Mouse (Mus musculus) lung, postnatal 36 days (tissue): ENCODE results near the gene Pear1.

Experiments used
- DNase-seq: peaks from one replicate; pipeline ENCODE4 v3.0.0; 2022; ENCODE audit warnings: mixed read lengths

Gene Pear1

GRCm38 (mm10) chr3:87804038-87804677, 19.9 kb downstream of the Pear1 start:
- no peak for DNase-seq

DNA sequence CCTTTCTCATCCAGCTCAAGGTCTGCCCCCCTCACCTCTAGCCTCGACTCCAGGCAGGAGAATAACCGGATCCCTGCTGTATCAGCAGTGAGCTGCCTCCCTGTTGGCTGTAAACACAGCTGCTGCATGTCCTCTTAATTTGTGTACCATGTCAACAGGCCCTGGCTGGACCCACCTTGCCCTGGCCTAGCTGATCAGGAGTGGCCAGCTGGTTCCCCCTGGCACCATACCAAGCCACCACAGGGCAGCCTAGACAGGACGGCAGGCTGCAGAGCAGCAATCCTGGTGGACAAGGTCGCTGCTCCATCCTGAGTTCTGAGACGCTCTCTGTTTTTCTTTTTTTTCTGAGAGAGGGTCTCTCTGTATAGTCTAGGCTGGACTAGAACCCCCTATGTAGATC, 22.4 kb downstream of the Pear1 start:
- DNase-seq: no peak

- DNase-seq: peak; percentile 43
These were observed 27.3 kb downstream of the Pear1 start, which contains the start of gene Insrr for GRCm38 (mm10) chr3:87796736-87797334. TSS of gene Insrr (plus strand) at chr3:87796951.

DNA sequence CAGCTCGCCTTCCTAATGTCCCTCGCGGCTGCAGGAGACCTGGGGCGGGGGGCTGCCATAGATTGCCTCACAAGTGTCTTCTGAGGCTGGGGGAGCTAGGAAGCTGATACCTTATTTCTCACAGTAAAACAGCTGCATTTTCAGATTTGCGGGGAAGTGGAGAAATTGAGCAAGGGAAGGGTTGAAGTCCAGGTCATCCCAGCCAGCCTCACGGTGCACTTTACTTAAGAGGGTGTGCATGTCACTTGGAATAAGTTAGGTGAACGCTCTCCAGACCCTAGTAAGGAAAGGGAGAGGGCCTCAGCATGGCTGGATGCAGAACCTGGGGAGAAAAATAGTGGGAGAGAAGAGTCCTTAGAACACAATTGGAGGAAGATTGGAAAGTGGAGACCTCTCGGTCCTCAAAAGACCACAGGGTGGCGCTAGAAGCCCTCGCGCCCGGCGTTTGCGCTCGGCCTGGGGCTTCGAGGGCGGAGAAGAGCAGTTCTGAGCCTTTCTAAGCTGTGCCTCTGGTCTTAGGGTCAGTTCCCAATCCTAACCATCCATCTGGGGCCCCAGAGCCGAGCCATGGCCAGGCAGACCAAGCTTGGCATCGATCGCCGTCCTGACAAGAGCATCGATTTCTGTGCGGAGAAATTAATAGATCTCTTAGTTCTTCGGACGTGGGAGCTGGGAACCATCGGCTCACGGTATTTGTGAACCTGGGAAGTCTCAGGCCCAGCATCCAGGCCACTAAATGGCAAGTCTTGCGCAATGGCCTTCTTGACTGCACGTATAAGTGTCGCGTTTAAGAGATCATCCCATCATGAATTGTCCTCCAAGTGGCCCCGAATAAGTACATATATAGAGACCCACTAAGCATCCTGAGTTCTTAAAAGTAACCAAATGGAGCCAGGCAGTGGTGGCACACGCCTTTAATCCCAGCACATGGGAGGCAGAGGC, 28.5 kb downstream of the Pear1 start:
- DNase-seq: peak; percentile 62

- no peak for DNase-seq
These were observed 29.2 kb downstream of the Pear1 start, which contains the start of gene Ntrk1 for GRCm38 (mm10) chr3:87794922-87795325. TSS of gene Ntrk1 (minus strand) at chr3:87795162.

GRCm38 (mm10) chr3:87789768-87790167, 34.3 kb downstream of the Pear1 start:
- DNase-seq: no peak

DNA sequence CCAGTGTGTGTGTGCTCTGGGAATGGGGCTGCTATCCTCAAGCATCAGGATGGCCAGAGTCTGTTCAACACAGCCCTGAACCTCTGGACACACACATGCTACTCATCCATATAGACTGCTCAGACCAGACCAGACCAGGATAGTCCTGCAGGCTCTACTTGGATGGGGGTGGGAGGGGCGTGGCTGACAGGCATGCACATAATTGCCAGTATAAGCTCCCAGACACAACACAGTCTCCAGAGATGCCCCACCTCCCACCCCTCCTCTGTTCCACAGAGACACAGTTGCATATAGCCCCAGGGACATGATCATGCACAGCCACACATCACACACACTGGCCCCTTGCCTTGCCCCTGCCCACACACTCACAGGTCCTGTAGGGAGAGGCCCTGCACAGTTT, 34.9 kb downstream of the Pear1 start:
- no peak for DNase-seq

DNA sequence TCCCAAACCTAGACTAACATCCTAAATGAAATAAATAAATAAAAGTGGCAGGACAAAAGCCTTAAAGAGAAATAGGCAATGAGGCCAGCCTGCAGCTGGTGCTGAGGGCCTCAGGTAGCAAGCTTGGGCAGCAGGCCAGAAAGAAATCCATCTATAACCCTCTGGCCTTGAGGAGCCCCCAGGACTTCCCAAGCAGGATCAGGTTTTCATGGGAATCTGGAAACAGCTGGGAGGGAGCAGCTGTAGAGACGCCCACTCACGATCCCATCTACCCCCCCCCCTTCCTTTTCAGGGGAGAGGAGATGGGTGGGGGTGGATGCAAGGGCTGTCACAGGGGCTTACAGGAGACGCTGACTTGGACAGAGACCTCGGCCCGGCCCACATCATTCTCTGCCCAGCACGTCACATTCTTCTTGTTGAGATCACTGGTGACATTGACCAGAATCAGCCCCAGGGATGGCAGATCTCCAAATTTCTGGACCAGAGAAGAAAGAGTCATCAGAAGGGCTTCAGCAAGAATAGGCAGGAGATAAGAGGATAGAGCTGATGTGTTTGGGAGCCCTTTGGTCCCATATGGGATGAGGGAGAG, 38.4 kb downstream of the Pear1 start:
- no peak for DNase-seq

GRCm38 (mm10) chr3:87785156-87785555, 39.0 kb downstream of the Pear1 start:
- DNase-seq: no peak

GRCm38 (mm10) chr3:87783282-87784023, 40.7 kb downstream of the Pear1 start:
- DNase-seq: no peak

DNA sequence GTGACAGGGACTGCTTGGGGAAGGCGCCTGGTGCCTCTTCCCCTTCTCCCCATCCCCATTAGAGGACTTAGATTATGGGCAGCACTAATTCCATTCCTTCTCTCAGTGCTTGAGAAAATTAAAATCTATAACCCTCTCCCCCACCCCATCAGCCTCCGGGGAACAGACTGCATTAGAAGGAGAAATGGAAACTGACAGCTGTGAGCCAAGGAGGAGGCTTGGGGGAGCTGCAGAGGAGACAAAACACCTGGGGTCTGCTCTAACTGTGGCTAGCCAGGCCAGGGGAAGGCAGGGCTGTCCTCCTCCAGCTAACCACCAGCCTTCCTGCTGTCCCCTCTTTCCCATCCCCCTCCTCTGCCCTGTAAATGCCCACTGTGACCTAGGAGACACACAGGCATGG, 45.0 kb downstream of the Pear1 start:
- DNase-seq: no peak

DNA sequence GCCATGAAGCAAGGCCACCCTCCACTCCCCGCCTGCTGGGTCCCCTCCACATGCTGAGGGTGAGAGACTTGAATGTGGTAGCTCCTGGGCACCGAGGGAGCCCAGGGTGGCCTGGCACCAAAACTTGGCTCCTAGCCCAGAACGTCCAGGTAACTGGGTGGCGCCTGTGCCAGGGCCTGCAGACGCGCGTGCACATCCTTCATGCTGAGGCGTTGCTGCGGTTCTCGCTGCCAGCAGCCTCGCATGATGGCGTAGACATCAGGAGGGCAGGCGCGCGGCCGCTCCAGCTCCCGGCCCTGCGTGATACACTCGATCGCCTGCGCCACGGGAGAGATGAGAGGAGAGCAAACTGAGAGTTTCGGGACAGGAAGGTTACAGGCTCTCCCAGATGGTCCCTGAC, 45.8 kb downstream of the Pear1 start:
- no peak for DNase-seq

DNA sequence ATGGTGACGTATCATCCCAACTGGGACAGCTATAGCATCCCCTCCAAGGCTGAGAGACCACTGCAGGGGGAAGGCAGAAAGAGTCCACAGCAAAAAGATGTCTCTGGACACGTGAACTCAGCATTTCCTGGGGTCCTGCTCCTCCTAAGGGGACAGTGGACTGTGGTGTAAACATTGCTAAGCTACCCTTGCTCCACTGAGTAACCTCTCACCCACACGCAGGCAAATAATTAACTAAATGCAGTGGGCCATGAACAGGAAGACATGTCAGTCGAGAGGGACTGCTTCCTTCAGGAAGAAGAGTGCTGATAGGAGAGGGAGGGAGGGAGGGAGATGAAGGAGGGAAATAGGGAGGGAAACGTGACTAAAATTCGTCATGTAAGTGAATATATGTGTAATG, 53.0 kb downstream of the Pear1 start:
- DNase-seq: no peak

DNA sequence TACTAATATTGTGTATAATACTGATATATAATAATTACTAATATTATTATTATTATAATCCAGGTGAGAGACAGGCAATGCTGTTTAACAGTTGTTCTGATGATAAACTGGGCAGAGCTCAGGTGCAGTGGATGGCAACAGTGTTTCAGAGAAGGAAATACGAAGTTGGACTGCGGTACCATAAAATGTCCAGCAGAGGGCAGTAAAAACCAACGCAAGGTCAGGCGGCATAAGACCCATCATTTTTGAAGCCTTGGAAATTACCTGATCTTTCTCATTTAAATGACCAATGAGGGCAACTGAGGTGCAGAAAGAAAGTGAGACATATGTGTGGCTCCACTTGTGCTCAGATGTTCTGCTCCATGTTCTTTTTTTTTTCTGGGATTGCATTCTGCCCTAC, 53.8 kb downstream of the Pear1 start:
- peak; percentile 75 for DNase-seq

- no peak for DNase-seq
These were observed 54.6 kb downstream of the Pear1 start for GRCm38 (mm10) chr3:87769506-87769905.

DNA sequence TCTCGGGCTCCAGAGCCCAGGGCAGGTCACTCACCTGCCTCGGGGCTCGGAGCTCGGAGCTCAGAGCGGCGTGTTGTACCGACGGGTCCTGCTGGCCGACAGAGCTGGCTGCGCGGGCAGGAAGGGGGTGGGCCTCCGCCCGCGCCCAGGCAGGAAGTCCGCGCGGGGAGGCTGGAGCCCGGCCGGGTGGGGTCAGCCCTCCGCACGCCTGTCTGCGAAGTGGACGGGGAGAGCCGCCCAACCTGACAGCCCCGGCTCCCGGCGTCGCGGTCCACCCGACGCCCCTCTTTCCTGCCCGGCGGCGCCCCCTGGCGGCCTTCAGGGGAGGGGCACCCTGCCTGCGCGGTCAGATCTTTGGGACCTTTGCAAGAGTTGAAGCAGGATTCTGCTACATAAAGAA, 55.3 kb downstream of the Pear1 start:
- peak; percentile 87 for DNase-seq

DNA sequence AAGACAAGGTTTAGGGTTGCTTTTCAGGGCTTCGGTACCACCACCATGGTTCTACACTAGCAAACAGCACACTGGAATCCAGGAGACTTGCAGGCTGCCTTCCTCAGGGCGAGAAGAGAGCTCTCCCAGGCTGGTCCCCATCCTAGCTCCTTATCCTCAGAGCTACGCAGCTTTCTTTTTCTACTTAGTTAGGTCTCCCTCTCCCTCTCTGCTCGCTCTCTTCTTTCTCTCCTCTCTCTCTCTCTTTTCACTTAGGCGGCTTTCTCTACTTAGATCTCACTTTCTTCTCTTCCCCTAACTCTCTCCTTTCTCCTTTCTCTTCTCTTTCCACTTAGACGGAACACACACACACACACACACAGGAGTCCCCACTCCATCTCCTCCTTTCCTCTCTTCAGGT, 55.7 kb downstream of the Pear1 start:
- DNase-seq: no peak

- DNase-seq: peak; percentile 50
These were observed 56.3 kb downstream of the Pear1 start for GRCm38 (mm10) chr3:87767764-87768163.

DNA sequence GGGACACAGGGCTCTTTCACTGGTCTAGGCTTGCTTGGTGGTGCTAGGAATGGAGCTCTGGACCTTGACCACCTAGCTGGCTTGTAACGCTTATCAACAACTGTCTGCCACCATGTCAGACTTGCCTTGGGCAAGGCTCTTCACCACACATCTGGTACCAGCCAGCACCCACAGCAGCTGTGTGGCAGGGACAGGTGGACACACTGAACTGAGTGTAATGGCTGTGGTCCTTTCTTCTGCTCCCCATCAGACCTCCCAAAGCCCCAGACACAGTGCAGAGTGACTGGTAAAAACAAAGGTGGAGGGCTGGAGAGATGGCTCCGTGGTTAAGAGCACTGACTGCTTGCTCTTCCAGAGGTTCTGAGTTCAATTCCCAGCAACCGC, 57.8 kb downstream of the Pear1 start:
- DNase-seq: no peak

- no peak for DNase-seq
These were observed 58.3 kb downstream of the Pear1 start for GRCm38 (mm10) chr3:87765631-87766283.

DNA sequence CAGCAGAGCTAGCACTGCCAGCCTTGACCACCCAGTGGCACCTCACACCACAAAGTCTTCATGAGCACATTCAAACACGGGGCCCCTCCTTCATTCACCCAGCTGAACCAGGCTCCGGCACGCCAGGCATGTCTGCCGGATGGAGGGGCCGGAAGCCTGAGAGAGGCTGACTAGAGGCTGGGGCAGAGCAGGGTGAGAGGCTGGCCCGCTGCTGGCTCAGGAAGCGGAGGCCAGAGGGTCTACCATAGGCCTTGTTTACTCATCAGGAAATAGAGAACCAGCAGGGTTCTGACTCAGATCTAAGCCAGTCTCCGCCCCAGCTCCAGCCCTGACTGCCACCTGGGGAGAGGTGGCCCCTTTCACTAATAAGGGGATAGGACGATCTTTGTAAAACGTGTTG, 59.0 kb downstream of the Pear1 start:
- DNase-seq: peak; percentile 76

DNA sequence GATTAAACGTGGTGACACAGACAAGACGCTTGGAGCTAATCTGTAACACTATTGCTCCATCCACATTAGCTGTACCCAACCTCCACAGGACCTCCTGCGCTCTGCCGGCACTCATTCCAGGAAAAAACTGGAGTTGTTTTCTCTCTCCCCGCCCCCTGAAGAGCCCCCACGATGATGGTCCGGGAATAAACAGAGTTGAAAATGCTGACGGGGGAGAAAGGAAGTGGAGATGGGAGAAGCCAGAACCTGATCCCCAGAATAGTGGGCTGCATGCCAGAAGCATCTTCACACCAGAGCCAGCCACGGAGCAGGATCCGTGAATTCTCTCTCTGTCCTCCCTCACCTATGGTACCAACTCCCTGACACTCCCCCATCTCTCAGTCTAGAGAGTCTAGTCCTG, 59.6 kb downstream of the Pear1 start:
- peak; percentile 20 for DNase-seq
